Mouse (Mus musculus): ENCODE measurements around the gene Mettl7b. TPM values are rescaled to one million over a fixed set of nuclear protein-coding genes. Genes with fewer than 3 reads are reported as not detected.

Mettl7b gene
- polyA plus RNA-seq, 1 experiment from 2014 or later, result 0.10 TPM

DNA sequence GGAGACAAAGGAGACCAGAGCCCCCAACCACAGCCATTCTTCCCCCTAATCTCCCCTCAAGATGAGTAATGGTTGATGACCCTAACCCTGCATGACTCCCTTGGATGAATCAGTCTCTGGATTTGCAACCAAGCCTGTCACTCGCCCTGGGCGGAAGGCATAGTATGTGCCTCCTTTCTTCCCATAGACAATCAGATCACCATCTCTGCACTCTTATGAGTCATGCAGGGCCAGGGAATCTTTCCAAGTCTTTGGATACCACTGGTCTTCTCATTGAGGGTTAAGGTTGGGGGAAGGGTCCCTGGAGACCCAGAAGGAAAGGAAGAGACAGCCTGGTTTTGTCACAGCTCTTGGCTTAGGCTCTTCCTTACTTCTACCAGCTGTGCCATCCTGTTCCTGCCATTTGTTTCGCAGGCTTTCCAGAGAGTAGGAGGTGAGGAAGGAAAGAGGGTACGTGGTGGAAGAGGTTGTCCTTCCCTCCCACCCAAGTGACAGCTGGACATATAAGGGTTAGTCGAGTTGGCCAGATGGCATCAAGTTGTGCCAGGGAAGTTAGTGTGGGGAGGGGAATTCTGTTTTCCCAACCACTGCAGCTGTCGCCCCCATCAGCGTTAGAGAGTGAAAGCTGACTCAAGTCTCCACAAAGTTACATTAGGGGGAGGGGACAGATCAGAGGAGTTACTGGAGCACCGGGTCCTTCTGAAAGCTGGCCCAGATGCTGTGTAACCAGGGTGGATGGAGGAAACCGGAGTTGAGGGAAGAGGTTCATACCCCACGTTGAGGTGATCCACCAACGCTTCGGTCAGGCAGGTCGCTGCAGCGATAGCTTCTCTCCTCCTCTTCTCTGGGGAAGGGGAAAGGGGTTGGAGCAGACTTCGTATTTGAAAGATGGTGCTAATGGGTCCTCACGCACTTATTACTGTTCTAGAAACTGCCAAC, 38.6 kb downstream of the Mettl7b start:
- Histone ChIP-seq H3K9ac (replicated peaks; ENCODE audit: low read depth) (no peak overlapping the region), H3K4me1 (ENCODE audit: insufficient read depth, low read depth, low read length) (peaks cover 18% of the 10 kb centered on the region; the same call in 1 of the 2 replicates), H3K4me2 (replicated peaks; ENCODE audit: low read depth, low read length) (peak overlapping the region; percentile 67), H3K4me3 (ENCODE audit: low read depth, low read length) (peak overlapping the region; percentile 62), H3K27me3 (replicated peaks; ENCODE audit: insufficient read depth, low read length) (no peaks in the 10 kb centered on the region), H3K27ac (ENCODE audit: low read length) (peak overlapping the region; percentile 92), H3K9me3 (ENCODE audit: low read length) (no peaks in the 10 kb centered on the region), H3K36me3 (ENCODE audit: insufficient read depth, low read length) (peaks cover 10% of the 10 kb centered on the region)
- WGBS, result 63% methylated on average over 16 of the region's 16 CpGs
- TF ChIP-seq CTCF (IDR thresholded peaks at IDR 0.05) (no peak), EP300 (IDR thresholded peaks at IDR 0.05) (no peak)
- DNase-seq (ENCODE audit: low spot score), result peak; percentile 33
- no peak for ATAC-seq

DNA sequence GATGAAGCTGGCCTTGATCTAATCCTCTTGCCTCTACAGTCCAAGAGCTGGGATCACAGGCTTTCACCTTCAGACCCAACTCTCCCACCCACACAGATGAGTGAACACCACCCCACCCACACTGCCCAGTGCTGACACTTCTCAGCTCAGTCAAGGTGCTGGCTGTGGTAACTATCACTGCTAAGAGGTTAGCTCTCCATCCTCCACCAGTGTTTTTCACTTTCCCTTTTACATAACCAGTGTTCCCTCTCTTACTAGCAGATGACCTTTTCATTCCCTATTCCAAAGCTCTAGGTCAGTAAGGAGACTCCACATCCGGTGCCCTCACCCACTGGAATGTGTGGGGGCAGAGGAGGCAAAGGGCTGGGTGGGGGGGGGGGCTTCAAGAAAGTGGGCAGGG, 39.5 kb downstream of the Mettl7b start:
- Histone ChIP-seq H3K27me3 (replicated peaks; ENCODE audit: insufficient read depth, low read length) (no peaks in the 10 kb centered on the region), H3K27ac (ENCODE audit: low read length) (peak overlapping the region; percentile 38; the same call in 1 of the 2 replicates), H3K9ac (replicated peaks; ENCODE audit: low read depth) (no peak overlapping the region), H3K4me3 (ENCODE audit: low read depth, low read length) (no peak overlapping the region), H3K4me2 (replicated peaks; ENCODE audit: low read depth, low read length) (no peak overlapping the region), H3K9me3 (ENCODE audit: low read length) (no peaks in the 10 kb centered on the region), H3K4me1 (ENCODE audit: insufficient read depth, low read depth, low read length) (peaks cover 18% of the 10 kb centered on the region; the same call in 1 of the 2 replicates), H3K36me3 (ENCODE audit: insufficient read depth, low read length) (peaks cover 14% of the 10 kb centered on the region)
- no peak for ATAC-seq
- WGBS, result 27% methylated on average over 1 of the region's 1 CpGs
- no peak for DNase-seq (ENCODE audit: low spot score)
- no peak for TF ChIP-seq CTCF (IDR thresholded peaks at IDR 0.05)
- TF ChIP-seq EP300 (IDR thresholded peaks at IDR 0.05), result no peak

DNA sequence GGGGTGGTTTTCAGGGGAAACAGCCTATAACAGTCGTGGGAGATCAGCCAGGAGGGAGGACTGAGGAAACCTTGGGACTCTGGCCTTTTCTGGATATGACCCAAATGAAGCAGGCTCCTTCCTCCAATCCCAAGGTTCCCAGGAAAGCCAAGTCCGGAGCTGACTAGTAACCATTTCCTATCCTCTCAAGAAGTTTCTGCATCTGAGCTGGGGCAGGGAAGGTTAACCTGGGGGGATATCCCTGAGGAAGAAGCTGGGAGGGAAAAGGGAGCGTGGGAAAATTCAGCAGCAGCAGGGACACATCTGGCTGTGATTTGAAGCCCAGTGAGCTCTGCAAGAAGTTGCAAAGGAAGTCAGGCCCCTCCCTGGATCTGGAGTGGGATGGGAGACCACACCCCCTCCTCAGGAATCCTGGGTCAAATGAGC, 40.0 kb downstream of the Mettl7b start:
- H3K27me3 ChIP-seq (replicated peaks; ENCODE audit: insufficient read depth, low read length), result no peaks in the 10 kb centered on the region
- no peak overlapping the region; the same call in 1 of the 2 replicates for H3K27ac ChIP-seq (ENCODE audit: low read length)
- H3K4me3 ChIP-seq (ENCODE audit: low read depth, low read length), result no peak overlapping the region
- H3K36me3 ChIP-seq (ENCODE audit: insufficient read depth, low read length), result peaks cover 15% of the 10 kb centered on the region
- 53% methylated on average over 3 of the region's 3 CpGs for WGBS
- ATAC-seq (no peak), DNase-seq (ENCODE audit: low spot score) (peak; percentile 35)
- no peak overlapping the region for H3K4me2 ChIP-seq (replicated peaks; ENCODE audit: low read depth, low read length)
- no peak overlapping the region for H3K9ac ChIP-seq (replicated peaks; ENCODE audit: low read depth)
- no peaks in the 10 kb centered on the region for H3K9me3 ChIP-seq (ENCODE audit: low read length)
- TF ChIP-seq CTCF (IDR thresholded peaks at IDR 0.05), result no peak
- H3K4me1 ChIP-seq (ENCODE audit: insufficient read depth, low read depth, low read length), result peaks cover 18% of the 10 kb centered on the region; the same call in 1 of the 2 replicates

DNA sequence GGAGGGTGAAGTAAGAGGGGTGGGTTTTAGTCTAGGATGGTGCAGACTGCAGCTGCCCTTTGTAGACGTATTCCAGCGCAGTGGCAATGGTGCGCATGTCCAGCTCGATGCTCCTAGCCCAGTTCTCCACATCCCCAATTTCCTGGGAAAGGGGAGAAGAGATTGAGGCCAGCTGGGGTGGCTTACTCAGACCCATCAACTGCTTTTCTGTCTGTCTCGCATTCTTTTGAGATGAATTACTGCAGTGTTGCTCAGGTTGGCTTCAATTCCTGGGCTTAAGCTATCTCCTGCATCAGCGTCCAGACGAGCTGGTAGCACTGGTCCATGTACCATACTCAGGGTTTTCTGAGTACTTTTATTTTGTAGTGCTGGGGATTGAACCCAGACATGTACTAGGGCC, 40.8 kb downstream of the Mettl7b start:
- no peak for ATAC-seq
- no peak for DNase-seq (ENCODE audit: low spot score)
- H3K9ac ChIP-seq (replicated peaks; ENCODE audit: low read depth), result no peak overlapping the region

DNA sequence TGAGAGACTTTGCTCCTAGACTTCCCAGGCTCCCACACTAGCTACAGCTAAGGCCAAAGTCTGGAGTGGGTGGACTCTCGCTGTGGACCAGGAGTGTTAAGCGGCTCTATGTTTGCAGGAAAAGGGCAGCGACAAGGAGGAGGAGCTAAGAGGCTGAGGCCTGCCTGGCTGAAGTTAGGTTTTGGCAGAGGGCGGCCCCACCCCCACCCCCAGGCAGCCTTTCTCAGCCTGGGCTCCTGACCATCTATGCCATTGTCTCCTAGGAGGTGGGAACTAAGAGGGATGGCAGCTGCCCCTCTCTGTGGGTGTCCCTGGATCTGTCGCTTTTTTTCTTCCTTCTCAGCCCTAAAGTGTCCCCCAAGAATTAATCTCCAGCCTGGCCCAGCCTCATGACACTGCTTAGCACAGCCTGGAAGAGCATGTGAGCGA, 41.6 kb downstream of the Mettl7b start:
- H3K9me3 ChIP-seq (ENCODE audit: low read length), result no peaks in the 10 kb centered on the region

More for the DNA sequence above, 40.8 kb downstream of the Mettl7b start:
- Histone ChIP-seq H3K4me1 (ENCODE audit: insufficient read depth, low read depth, low read length) (peaks cover 18% of the 10 kb centered on the region; the same call in 1 of the 2 replicates), H3K27me3 (replicated peaks; ENCODE audit: insufficient read depth, low read length) (no peaks in the 10 kb centered on the region), H3K4me2 (replicated peaks; ENCODE audit: low read depth, low read length) (no peak overlapping the region), H3K36me3 (ENCODE audit: insufficient read depth, low read length) (peaks cover 15% of the 10 kb centered on the region), H3K4me3 (ENCODE audit: low read depth, low read length) (no peak overlapping the region), H3K27ac (ENCODE audit: low read length) (no peak overlapping the region), H3K9me3 (ENCODE audit: low read length) (no peaks in the 10 kb centered on the region)
- TF ChIP-seq CTCF (IDR thresholded peaks at IDR 0.05), result no peak
- TF ChIP-seq EP300 (IDR thresholded peaks at IDR 0.05), result no peak
- WGBS, result 73% methylated on average over 7 of the region's 7 CpGs

DNA sequence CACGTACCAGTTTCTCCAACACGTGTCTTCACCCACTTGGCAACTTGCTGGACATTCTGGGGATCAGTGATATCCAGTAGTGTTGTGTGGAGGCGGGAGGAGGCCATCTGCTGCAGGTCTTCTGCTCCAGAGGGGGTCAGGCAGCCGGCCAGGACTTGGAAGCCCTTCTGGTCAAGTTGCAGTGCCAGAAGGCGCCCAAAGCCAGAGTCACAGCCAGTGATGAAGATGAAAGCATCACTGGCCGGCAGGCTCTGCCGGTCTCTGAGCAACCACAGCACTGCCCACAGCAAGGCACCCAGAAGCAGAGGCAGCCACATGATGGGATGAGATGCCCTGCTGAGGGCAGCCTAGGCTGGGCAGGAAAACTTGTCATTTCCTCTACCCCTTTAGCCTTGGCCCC, 42.5 kb downstream of the Mettl7b start:
- Histone ChIP-seq H3K27ac (ENCODE audit: low read length) (no peak overlapping the region), H3K27me3 (replicated peaks; ENCODE audit: insufficient read depth, low read length) (no peaks in the 10 kb centered on the region), H3K36me3 (ENCODE audit: insufficient read depth, low read length) (peaks cover 19% of the 10 kb centered on the region), H3K4me1 (ENCODE audit: insufficient read depth, low read depth, low read length) (peaks cover 11% of the 10 kb centered on the region; the same call in 1 of the 2 replicates), H3K9me3 (ENCODE audit: low read length) (no peaks in the 10 kb centered on the region), H3K4me3 (ENCODE audit: low read depth, low read length) (no peak overlapping the region), H3K9ac (replicated peaks; ENCODE audit: low read depth) (no peak overlapping the region), H3K4me2 (replicated peaks; ENCODE audit: low read depth, low read length) (no peak overlapping the region)
- no peak for ATAC-seq
- TF ChIP-seq CTCF (IDR thresholded peaks at IDR 0.05), result no peak
- no peak for TF ChIP-seq EP300 (IDR thresholded peaks at IDR 0.05)
- 58% methylated on average over 7 of the region's 7 CpGs for WGBS
- no peak for DNase-seq (ENCODE audit: low spot score)

More for the DNA sequence above, 41.6 kb downstream of the Mettl7b start:
- Histone ChIP-seq H3K27me3 (replicated peaks; ENCODE audit: insufficient read depth, low read length) (no peaks in the 10 kb centered on the region), H3K4me1 (ENCODE audit: insufficient read depth, low read depth, low read length) (peaks cover 18% of the 10 kb centered on the region; the same call in 1 of the 2 replicates), H3K27ac (ENCODE audit: low read length) (peak overlapping the region; percentile 20; the same call in 1 of the 2 replicates), H3K36me3 (ENCODE audit: insufficient read depth, low read length) (peaks cover 15% of the 10 kb centered on the region), H3K9ac (replicated peaks; ENCODE audit: low read depth) (no peak overlapping the region), H3K4me2 (replicated peaks; ENCODE audit: low read depth, low read length) (no peak overlapping the region), H3K4me3 (ENCODE audit: low read depth, low read length) (no peak overlapping the region)
- 28% methylated on average over 6 of the region's 6 CpGs for WGBS
- peak; percentile 39 for DNase-seq (ENCODE audit: low spot score)
- TF ChIP-seq CTCF (IDR thresholded peaks at IDR 0.05) (no peak), EP300 (IDR thresholded peaks at IDR 0.05) (no peak)
- no peak for ATAC-seq
